Mouse (Mus musculus) cortical plate, adult 2 months (tissue): ENCODE data around the gene Zcrb1.

Experiments
- CTCF ChIP-seq: fragments of 200-500 bp; IDR thresholded peaks from 2 replicates; pipeline ENCODE4 v1.5.1; 2011; ENCODE audit warnings: mild to moderate bottlenecking, control low read depth, low read length; ENCODE audit not compliant: insufficient read depth; ENCODE audit errors: extremely low read depth
- POLR2A ChIP-seq: fragments of 200-500 bp; IDR thresholded peaks from 2 replicates; pipeline ENCODE4 v1.6.1; 2011; ENCODE audit warnings: mild to moderate bottlenecking, low read length, control low read depth; ENCODE audit not compliant: insufficient read depth; ENCODE audit errors: extremely low read depth

DNA sequence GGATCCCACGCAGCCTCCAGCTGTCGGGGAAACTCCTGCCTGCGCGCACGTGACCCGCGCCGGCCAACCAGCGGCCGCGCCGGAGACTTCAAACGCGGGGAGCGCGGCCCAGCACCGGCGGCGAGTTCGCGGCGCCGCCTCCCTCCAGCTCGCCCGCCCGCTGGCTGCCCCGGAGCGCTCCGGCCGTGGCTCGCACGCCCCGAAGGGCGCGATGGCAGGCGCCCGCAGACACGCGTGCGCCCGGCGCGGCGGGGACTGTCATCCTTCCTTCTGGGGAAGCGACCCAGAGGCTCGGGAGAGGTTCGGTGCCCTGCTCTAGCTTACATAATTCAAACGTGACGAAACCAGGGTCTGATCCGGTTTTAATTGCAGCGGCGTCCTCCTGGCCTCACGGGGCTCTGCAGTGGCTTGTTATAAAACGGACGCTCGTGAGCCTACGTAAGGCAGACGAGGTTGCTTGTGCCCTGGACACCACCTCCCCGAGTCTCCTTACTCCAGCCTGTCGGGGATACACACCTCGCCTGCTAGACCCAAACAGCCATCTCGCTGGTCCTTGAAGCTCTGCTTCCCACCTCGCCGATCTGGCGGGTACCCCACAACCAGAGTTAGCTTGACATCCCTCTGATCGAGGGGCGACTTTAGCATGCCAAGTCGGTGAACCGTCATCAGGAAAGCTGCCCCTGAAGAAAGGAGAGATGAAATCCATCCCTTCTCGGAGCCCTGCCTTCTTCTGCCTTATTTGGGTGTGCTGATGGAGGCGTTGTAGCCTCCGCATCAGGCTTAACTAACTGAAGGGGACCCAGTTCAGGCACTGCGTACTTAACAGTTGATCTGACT lies 61.0 kb downstream of the Zcrb1 start, which contains the start of gene Yaf2:
- TF ChIP-seq POLR2A (peak; percentile 40; the same call in 1 of the 2 replicates), CTCF (no peak)
